Mouse (Mus musculus) G1E-ER4 (cell line): ENCODE results near the gene Cd151. TPM values are rescaled to one million over a fixed set of nuclear protein-coding genes. Genes with fewer than 3 reads are reported as not detected.

ENCODE experiments used
- GATA1 ChIP-seq: IDR thresholded peaks from one replicate; pipeline ENCODE4 v1.8.0; 2012; ENCODE audit warnings: low read length, inconsistent platforms
- polyA plus RNA-seq: library from polyadenylated mRNA; stranded (reverse); fragments of >175 nt; gene quantifications from 2 replicates; pipeline ENCODE4 v1.2.3, GENCODE M21; 2012

Cd151 gene
- polyA plus RNA-seq, 1 experiment = 15.2 TPM

DNA sequence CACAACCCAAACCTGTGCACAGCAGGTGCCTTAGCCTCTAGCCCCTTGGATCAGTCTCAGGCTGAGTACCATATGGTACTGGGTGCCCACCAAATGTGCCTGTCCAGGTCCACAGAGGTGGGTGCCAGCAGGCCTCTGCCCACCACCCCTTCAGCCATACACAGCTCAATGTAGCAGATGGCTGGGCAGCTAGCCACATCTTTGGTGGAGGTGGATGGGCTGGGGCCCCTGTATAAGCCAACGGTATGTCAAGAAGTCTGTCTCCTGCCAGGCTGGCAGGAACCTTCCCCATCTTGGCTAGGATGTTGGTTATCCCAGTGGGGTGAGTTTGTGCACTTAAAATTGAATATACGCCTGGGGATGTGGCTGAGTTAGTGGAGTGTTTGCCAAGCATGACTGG is 18.4 kb downstream of the Cd151 start:
- no peak for TF ChIP-seq GATA1

DNA sequence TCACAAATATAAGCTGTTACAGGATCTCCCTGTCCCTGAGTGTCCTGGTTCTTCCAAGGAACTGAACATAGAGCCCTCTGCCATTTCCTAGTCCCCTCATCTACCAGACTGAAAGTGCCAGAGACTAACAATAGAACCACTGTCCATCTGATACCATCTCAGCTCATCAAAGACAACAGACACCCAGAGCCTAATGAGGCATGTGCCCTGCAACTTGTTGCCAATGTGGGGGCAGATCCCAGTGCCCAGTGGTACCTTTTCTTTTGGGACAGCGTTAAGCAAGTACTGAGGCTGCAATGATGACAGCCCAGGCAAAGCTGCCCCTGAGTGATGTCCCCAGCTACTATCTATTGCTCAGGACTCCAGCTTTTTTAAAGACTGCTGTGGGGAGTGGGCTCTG is 19.0 kb downstream of the Cd151 start:
- no peak for TF ChIP-seq GATA1

DNA sequence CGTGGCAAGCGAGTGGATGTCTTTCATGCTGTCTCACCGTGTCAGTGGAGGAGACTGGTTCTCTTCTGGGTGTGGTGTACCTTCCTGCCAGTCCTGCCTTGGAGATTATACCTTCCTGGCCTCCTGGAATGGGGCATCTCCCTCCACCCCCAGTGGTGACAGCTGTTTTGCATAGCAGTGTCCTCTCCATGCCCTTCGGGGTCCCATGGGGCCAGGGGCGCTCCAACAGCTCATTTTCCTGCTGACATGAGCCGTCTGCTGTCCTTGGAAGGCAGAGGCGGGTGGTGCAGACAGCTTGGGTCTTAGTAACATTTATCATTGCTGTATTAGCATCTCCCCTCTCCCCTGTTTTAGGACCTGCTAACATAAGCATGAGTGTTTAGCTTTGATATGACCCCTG is 19.9 kb downstream of the Cd151 start:
- no peak for TF ChIP-seq GATA1

DNA sequence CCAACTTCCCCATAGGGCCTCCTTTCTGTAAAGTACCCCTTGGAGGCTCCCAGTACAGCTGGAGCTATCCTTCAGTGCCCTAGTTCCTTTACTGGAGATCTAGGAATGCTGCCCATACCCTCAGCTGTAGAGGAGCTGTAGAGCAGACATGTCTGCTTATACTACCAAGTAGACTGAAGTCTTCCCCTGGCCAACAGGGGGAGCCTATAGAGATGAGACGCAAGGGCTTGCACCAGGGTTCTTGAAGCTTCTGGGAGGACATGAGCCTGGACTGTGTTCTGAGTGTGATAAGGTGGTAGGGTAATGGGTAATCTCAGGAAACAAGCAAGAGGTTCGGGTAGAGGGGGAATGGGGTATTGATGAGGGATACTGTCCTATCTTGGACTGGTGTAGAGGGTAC is 24.0 kb downstream of the Cd151 start:
- no peak for TF ChIP-seq GATA1

DNA sequence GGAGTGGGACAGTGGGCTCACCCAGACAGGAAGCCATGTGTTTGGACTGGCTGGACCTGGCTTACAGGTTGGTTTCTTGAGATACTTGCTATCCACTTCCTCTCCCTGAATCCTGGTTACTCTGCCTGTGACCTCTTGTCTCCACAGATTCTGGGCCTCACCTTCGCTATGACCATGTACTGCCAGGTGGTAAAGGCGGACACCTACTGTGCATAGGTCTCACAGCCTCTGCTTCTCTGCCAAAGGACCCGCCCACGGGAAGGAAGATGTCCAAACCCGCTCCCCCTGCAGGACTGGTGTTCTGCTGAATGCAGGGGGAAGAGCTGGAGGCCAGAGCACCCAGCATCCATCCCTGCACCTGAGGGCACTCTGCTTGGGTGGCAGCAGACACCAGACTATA is 25.5 kb downstream of the Cd151 start:
- no peak for TF ChIP-seq GATA1

DNA sequence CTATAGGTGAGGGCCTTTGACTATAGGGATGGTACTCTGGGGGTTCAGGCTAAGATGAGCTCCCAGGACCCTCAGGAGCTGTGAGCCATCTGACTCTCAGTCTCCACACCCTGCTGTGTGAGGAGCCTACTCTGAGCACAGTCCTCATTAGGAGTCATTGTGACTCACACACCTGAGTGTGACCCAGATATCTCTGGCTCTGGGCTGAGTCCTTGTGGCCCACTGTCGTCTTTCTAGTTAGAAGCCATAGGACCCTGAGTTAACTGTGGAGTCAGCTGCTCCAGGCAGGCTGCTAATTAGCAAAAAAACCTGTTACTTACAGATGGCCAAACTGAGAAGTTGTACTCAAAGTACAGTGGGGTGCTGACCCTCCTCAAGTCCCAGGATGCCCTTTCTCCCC is 26.5 kb downstream of the Cd151 start:
- no peak for TF ChIP-seq GATA1

DNA sequence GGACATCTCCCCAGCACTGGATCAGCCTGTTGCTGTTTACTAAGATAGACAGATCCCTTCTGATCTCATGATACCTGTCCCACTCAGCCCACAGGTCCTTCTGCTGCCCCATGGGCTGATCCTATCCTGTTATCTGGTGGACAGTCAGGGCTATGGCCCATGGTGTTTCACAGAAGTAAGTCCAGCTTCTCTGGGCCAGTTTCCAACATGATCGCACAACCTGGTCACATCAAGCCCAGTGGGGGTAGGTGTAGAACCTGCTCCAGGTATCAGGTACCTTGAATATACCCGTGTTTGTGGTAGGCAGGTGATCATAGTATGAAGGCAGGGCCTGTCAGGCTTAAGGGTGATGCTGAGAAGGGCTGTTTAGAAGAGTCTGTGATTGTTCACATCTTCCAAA is 28.2 kb downstream of the Cd151 start:
- no peak for TF ChIP-seq GATA1

DNA sequence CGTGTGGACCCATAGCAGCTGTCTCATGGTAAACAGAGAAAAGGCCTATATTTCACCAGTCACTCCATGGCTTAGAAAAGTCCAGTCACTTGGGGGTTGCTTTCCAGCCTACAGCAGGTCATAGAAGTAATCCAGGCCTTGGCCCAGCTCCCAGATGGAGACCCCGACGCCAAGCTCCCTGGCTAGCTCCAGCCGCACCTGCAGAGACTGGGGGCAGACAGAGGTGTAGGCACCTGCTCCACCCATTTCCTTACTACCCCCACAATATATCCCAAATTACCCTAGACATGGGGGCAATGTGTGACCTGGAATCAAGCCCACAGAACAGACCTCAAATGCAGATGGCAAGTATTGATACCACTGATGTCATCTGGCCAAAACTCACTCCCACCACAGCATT is 28.7 kb downstream of the Cd151 start:
- TF ChIP-seq GATA1 = no peak

DNA sequence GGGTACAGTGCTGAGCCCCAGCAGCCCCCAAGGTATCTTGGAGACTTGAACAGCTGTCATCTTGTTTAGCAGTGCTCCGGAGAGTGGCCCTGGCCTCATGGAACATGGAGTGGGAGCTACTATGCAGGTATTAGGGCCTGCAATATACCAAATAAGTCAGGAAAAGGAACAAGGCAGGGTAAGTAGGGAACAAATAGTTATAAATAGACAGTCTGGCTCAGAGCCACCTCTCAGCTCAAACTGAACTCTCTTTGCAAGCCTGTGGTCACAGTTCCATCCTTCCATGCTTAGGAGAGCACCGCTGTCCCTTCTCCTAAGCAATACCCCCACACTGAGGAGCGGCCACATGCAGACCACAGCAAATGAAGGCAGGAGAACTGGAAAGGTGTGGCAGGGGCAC is 30.4 kb downstream of the Cd151 start:
- no peak for TF ChIP-seq GATA1

DNA sequence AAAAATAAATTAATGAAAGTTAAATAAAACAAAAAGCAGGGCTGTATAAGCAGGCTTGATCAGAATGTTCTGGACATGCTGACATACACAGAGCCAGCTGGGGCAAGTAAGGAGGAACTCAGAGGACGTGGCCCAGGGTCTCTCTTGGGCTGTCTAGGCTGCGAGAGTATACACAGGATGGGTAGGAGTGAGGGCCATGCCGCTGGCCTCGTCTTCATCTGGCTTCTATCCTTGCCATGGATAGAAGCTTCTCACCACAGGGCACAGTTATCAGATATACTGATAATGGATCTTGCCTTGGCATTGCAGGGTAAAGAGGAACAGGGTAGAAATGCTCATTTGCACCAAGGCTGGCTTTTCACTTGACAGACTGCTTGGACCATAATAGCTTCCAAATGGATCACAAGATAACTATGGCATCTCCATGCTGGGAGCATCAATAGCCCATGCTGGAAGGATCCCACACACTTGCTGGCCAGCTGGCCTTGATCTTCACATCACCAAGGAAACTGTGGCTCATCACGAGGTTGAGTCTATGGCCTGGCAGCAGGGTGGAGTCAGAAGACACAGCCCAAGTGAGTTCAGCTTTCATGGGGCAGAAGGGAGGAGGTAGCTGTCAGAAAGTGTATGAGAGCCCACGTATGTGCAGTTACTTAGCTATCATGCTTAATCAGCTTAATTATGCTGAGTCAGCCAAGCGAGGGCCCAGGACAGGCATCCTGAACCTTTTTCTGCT is 34.8 kb downstream of the Cd151 start:
- no peak for TF ChIP-seq GATA1

DNA sequence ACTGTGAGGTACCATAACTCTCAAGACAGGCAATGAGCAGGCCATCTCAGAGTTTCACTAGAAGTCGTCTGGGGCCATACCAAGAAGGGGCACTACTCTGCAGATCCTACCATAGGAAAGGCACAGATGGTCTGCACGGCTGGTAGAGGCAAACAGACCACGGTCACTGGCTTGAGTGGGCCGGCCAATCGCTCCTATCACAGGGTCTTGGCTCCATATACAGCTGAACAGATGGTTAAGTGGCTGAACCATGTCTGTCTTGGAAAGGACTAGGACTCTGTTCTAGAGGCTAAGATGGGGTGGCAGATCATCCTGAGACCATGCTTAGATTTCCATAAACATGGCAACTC is 35.3 kb downstream of the Cd151 start:
- TF ChIP-seq GATA1 = no peak

DNA sequence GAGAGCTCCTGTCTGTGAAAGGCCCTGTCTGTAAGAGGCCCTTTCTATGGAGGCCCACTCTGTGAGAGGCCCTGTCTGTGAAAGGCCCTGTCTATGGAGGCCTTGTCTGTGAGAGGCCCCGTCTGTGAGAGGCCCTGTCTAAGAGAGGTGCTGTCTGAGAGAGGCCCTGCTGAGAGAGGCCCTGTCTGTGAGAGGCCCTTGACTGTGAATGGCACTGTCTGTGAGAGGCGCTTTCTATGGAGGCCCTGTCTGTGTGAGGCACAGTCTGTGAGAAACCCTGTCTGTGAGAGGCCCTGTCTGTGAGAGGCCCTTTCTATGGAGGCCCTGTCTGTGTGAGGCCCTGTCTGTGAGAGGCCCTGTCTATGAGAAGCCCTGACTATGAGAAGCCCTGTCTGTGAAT is 39.1 kb downstream of the Cd151 start:
- TF ChIP-seq GATA1 = no peak

DNA sequence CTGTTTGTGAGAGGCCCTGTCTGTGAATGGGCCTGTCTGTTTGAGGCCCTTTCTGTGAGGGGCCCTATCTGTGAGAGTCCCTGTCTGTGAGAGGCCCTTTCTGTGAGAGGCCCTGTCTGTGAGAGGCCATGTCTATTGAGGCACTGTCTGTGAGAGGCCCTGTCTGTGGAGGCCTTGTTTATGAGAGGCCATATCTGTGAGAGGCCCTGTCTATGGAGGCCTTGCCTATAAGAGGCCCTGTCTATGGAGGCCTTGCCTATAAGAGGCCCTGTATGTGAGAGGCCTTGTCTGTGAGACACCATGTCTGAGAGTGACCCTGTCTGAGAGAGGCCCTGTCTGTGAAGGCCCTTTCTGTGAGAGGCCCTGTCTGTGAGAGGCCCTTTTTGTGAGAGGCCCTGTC is 41.0 kb downstream of the Cd151 start:
- TF ChIP-seq GATA1 = no peak

DNA sequence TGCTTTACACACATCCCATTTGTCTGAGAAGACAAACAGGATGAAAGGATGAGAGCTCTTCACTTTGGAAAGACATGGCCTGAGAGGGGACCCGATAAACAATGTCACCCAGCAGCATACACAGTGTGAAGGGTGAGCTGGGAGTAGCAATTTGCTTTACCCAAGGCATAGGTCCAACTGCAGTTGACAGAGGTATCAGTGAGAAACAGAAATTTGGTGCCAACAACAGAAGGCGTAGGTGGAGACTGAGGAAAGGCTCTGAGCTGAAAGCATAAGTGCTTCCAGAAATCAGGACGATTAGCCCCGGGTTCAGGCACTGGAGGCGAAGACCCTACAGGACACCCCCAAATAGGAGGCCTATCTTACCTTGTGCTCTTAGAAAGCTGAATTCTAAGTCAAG is 43.0 kb downstream of the Cd151 start:
- no peak for TF ChIP-seq GATA1

DNA sequence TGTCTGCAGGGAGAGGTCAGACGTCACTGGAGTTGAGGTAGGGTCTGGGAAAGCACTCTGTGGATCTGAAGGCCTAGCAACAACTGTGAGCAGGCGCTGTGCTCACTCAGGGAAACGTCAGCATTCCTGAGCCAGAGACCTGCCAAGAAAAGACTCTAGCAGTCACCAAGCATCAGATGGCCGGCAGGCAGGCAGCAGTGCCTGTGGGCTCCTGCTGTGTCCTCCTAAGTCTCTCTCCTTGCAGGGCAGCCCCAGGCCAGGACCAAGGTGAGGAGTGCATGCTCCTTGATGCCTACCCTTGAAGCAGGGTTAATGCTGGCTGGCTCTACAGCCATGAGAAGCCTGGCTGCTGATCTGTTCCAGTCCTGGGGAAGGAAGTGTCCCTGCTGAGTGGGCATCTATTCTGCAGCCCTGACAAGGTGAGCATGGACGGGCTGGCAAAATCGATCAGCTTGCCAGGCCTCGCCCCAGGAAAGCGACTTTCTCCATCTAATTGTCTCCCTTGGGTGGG is 43.5 kb downstream of the Cd151 start:
- TF ChIP-seq GATA1 = no peak

DNA sequence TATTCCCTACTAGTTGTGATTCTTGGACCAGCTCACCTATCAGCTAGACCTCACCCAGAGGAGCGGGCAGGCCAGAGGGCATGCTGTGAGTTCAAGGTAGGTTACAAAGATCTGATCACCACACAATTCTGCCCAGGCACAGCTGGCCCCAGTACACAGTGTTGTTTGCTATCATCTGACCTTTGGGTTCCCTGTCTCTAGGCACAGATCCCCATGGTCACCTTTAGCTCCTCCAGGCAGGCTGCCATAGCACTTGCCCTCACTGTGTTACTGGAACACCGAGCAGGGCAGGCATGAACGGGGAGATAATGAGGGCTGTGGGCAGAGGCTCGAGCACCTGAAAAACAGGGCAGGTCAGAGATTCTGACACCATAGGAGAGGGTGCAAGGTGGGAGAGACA is 50.4 kb downstream of the Cd151 start:
- no peak for TF ChIP-seq GATA1

DNA sequence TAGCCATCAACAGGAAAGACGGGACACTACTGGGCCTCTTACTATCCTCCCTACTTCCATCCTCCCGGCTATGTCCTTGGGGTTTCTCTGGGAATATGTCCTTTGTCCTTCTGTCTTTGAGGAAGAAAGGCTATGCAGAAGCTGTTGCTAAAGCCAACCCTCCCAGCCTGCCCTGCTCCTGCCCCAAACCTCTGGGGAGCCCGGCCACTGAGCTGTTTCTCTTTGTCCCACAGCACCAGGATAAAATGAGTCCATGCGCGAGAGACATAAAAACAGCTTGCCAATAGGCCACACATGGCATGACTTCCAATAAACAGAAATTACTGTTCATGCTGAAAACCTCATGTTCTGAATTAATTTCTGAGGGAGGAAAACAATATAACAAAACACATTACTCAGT is 51.1 kb downstream of the Cd151 start:
- TF ChIP-seq GATA1 = no peak

DNA sequence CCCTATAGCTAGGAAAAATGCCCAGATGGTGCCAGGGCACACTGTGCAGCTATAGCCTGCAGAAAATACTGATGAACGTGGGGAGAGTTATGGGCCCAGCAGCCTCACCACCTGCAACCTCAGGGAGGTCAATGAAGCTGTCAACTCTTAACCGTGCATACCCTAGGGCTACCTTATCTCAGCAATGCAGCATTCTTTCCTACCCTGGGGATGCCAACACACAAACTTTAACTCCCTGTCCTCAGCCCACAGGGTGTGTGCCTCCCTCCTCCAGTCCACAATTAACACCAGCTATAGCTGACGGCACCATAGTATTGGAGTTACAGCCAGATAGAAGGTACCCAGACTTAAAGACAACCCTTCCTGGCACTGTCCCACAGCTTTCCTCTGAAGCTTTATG is 51.7 kb downstream of the Cd151 start:
- no peak for TF ChIP-seq GATA1

DNA sequence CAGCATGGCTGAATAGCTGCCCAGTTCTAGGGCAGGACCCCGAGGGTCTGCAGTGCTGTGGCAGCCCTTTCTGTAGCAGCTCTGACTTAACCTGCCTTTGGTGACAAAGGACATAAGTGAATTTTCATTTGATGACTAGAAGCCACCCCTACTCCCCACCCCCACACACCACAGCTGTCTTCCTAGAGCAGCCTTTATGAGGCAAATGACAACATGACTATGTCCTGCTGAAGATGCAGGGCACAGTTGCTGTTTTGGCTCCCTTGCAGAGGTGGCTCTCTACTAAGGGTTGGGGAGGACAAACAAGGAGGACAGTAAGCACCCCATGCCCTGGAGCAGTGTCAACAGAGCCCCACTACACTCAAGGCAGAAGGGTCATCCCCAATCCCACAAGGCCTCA is 52.6 kb downstream of the Cd151 start:
- no peak for TF ChIP-seq GATA1

Other genes starting within 250 kb of the Cd151 start
- 132 and 133 TPM in 2 replicates for gene Phrf1, start 238.6 kb upstream of the Cd151 start, polyA plus RNA-seq
- 24.4 and 30.7 TPM in 2 replicates for gene Irf7, start 200.9 kb upstream of the Cd151 start, polyA plus RNA-seq
- gene Cdhr5, start 190.6 kb upstream of the Cd151 start, polyA plus RNA-seq = not detected in 2 replicates
- gene Sct, start 188.3 kb upstream of the Cd151 start, polyA plus RNA-seq = not detected in 2 replicates
- gene Drd4, start 175.4 kb upstream of the Cd151 start, polyA plus RNA-seq = 0.03 TPM in 1 of 2 replicates, not detected in the other
- gene Deaf1, start 139.7 kb upstream of the Cd151 start, polyA plus RNA-seq = 72.4 and 106 TPM in 2 replicates
- 8.7 and 9.3 TPM in 2 replicates for gene Tmem80, start 139.7 kb upstream of the Cd151 start, polyA plus RNA-seq
- gene Eps8l2, start 128.5 kb upstream of the Cd151 start, polyA plus RNA-seq = not detected in 2 replicates
- gene Taldo1, start 75.2 kb upstream of the Cd151 start, polyA plus RNA-seq = 96.8 and 412 TPM in 2 replicates
- gene Gatd1, start 53.3 kb upstream of the Cd151 start, polyA plus RNA-seq = 16.2 and 16.7 TPM in 2 replicates
- not detected in 2 replicates for gene Cend1, start 37.9 kb upstream of the Cd151 start, polyA plus RNA-seq
- 66.0 and 68.6 TPM in 2 replicates for gene Slc25a22, start 29.5 kb upstream of the Cd151 start, polyA plus RNA-seq
- gene Pidd1, start 23.4 kb upstream of the Cd151 start, polyA plus RNA-seq = 39.0 and 55.7 TPM in 2 replicates
- gene Rplp2, start 20.0 kb upstream of the Cd151 start, polyA plus RNA-seq = 3,328 and 6,963 TPM in 2 replicates
- gene Pnpla2, start 12.2 kb upstream of the Cd151 start, polyA plus RNA-seq = 61.7 and 77.3 TPM in 2 replicates
- gene Cracr2b, start 6.3 kb upstream of the Cd151 start, polyA plus RNA-seq = 0.09 TPM in 1 of 2 replicates, not detected in the other
- gene Polr2l, start 7.7 kb downstream of the Cd151 start, polyA plus RNA-seq = 88.8 and 114 TPM in 2 replicates
- 26.6 and 26.7 TPM in 2 replicates for gene Tspan4, start 7.8 kb downstream of the Cd151 start, polyA plus RNA-seq
- gene Chid1, start 72.5 kb downstream of the Cd151 start, polyA plus RNA-seq = 14.6 and 17.4 TPM in 2 replicates
- gene Ap2a2, start 94.8 kb downstream of the Cd151 start, polyA plus RNA-seq = not detected in 2 replicates
- 0.84 and 1.0 TPM in 2 replicates for gene Muc6, start 187.9 kb downstream of the Cd151 start, polyA plus RNA-seq
- gene Muc2, start 222.9 kb downstream of the Cd151 start, polyA plus RNA-seq = not detected in 2 replicates